8 mouse cellular contexts compared by ENCODE assay signal in the genomic region with DNA sequence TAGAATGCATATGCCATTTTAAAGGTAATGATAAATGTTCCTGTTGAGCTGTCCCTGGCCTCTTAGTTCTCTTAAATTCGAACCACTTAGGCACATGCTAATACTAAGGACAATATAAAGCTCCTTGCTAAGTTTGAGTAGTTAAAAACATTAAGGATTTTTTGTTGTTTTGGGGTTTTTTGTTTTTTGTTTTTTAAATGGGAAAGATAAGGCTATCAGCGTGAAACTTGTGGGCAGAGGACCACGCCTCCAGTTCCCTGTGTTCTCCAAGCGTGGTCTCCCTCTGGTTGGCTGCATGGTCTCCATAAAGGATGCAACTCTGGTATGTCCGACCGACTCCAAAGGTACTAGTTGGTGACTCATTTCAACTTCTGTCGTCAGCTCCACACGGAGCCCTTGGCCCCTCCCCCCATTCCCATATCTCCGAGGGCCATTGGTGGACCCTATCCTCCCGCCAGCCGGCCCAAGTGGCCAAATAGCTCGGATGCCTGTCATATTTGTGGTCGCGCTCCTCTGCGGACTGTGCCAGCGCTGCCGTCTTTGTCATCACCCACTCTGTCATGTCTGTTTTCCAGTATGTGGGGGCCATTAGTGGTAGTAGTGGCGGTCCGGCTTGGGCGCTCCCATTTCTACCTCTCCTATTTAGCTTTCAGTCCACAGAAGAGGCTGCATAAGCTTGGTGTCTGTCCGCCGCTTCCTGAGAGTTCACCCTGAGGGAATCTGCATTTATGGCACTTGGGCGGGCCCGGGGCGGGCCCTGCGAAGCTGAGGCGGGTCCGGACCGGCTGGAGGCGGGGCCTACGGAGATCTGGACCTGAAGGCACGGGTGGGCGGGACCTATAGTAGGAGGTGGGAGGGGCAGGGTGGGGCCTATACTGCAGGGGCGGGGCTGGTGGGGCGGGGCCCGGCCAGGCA.
A peak's percentile ranks its signal among the peaks of the same experiment; 100 is the strongest.
DNase-seq lines count a peak whose midpoint lies in the region; ATAC-seq and TF ChIP-seq lines count a peak whose summit lies in the region.

No protein-coding gene starts in this region.

- H3K9ac ChIP-seq in CH12.LX (ENCODE audit: insufficient read depth, low read depth), result peak overlapping the region; percentile 39
- H3K9ac ChIP-seq in heart, embryonic 13.5 days, result peak overlapping the region; percentile 96
- H3K9ac ChIP-seq in kidney, postnatal 0 days (ENCODE audit: low read depth, low read length), result peak overlapping the region; percentile 48; the same call in 1 of the 2 replicates
- H3K9ac ChIP-seq in liver, embryonic 11.5 days (ENCODE audit: low read depth, low read length), result peak overlapping the region; percentile 55
- peak overlapping the region; percentile 46 for H3K9ac ChIP-seq in stomach, embryonic 16.5 days (ENCODE audit: low read length)

- peak; percentile 96 for DNase-seq in CH12.LX (ENCODE audit: extremely low read depth)
- peak; percentile 95 for DNase-seq in kidney, postnatal 0 days (ENCODE audit: low spot score)
- peak; percentile 87 for DNase-seq in liver, embryonic 11.5 days (ENCODE audit: low spot score)

- TF ChIP-seq RAD21 in CH12.LX (IDR thresholded peaks at IDR 0.05; ENCODE audit: low read depth, low read length), result no peak

- peak overlapping the region; percentile 92 for H3ac ChIP-seq in myocyte (ENCODE audit: control insufficient read depth, insufficient read length)

- peak; percentile 90 for TF ChIP-seq POLR2A in CH12.LX (IDR thresholded peaks at IDR 0.05; ENCODE audit: low read depth, low read length)
- TF ChIP-seq POLR2A in myocyte (IDR thresholded peaks at IDR 0.05; ENCODE audit: insufficient read length, low read depth), result peak; percentile 71

- no peak for TF ChIP-seq CTCF in CH12.LX (conservative IDR thresholded peaks at IDR 0.05 in 1 of 2, IDR thresholded peaks at IDR 0.05 in 1 of 2; ENCODE audit: low read depth in 2 of 2, low read length in 2 of 2)
- TF ChIP-seq CTCF in kidney, postnatal 0 days (IDR thresholded peaks at IDR 0.05; ENCODE audit: low read depth), result no peak

- H3K79me2 ChIP-seq in CH12.LX (replicated peaks; ENCODE audit: control insufficient read depth, extremely low read depth, insufficient read depth, poor library complexity, severe bottlenecking), result peaks cover 15% of the 10 kb centered on the region
- peaks cover 43% of the 10 kb centered on the region for H3K79me2 ChIP-seq in myocyte (ENCODE audit: control insufficient read depth, insufficient read depth)

- H3K4me2 ChIP-seq in CH12.LX (ENCODE audit: insufficient read depth, low read depth, poor library complexity, severe bottlenecking) (peak overlapping the region; percentile 35), myocyte (ENCODE audit: low read depth) (peak overlapping the region; percentile 79)
- H3K4me2 ChIP-seq in heart, embryonic 13.5 days, result peak overlapping the region; percentile 76
- peak overlapping the region; percentile 62 for H3K4me2 ChIP-seq in kidney, postnatal 0 days (ENCODE audit: low read length)
- H3K4me2 ChIP-seq in liver, embryonic 11.5 days, result peak overlapping the region; percentile 83
- peak overlapping the region; percentile 88 for H3K4me2 ChIP-seq in stomach, embryonic 16.5 days (ENCODE audit: low read depth, low read length)

- TF ChIP-seq EP300 in CH12.LX (IDR thresholded peaks at IDR 0.05; ENCODE audit: low read length), result 0 out of 2 replicates have a peak, but pooled peaks have one; percentile 13

- in situ Hi-C loops in CH12.LX (cut with MboI; ENCODE audit: low pct_ligation_motif_present, low pct_unique_long_range_greater_than_20kb, low sequenced_read_pairs), result no loop called here

- peaks cover 7 to 37% of the 10 kb centered on the region in 2 experiments for H3K4me1 ChIP-seq in CH12.LX (ENCODE audit: control insufficient read depth in 1 of 2, insufficient read depth in 2 of 2)
- H3K4me1 ChIP-seq in brown adipose tissue, adult 24 weeks (ENCODE audit: control insufficient read depth, insufficient read depth, insufficient read length, low read length), result peaks cover 2% of the 10 kb centered on the region
- peaks cover 52% of the 10 kb centered on the region for H3K4me1 ChIP-seq in heart, embryonic 13.5 days
- peaks cover 14% of the 10 kb centered on the region for H3K4me1 ChIP-seq in kidney, postnatal 0 days (replicated peaks; ENCODE audit: insufficient read depth, low read length)
- H3K4me1 ChIP-seq in liver, embryonic 11.5 days (replicated peaks; ENCODE audit: control insufficient read depth, insufficient read depth, low read length), result peaks cover 41% of the 10 kb centered on the region
- peaks cover 23% of the 10 kb centered on the region for H3K4me1 ChIP-seq in stomach, embryonic 16.5 days (ENCODE audit: control insufficient read depth, insufficient read depth, low read length)

- WGBS in heart, embryonic 13.5 days, result 2% methylated on average over 33 of the region's 36 CpGs
- WGBS in kidney, postnatal 0 days, result 2% methylated on average over 36 of the region's 36 CpGs
- WGBS in liver, embryonic 11.5 days, result 2% methylated on average over 33 of the region's 36 CpGs
- 2% methylated on average over 36 of the region's 36 CpGs for WGBS in stomach, embryonic 16.5 days

- dilution Hi-C loops in CH12.LX (cut with MboI; ENCODE audit: extremely low pct_ligation_motif_present, extremely low pct_unique_long_range_greater_than_20kb, low sequenced_read_pairs), result no loop called here

- peak overlapping the region; percentile 52 to 81 (median 57) for H3K4me3 ChIP-seq in CH12.LX (replicated peaks in 1 of 3; ENCODE audit: low read depth in 2 of 3, low read length in 2 of 3, poor library complexity in 1 of 3)
- H3K4me3 ChIP-seq in brown adipose tissue, adult 24 weeks (ENCODE audit: insufficient read depth, low read depth, low read length), result peak overlapping the region; percentile 72
- H3K4me3 ChIP-seq in heart, embryonic 13.5 days, result peak overlapping the region; percentile 81
- peak overlapping the region; percentile 76 for H3K4me3 ChIP-seq in kidney, postnatal 0 days (replicated peaks; ENCODE audit: low read depth, low read length)
- H3K4me3 ChIP-seq in liver, embryonic 11.5 days (ENCODE audit: low read depth, low read length), result peak overlapping the region; percentile 82
- peak overlapping the region; percentile 58 for H3K4me3 ChIP-seq in myocyte
- peak overlapping the region; percentile 95 for H3K4me3 ChIP-seq in stomach, embryonic 16.5 days (replicated peaks; ENCODE audit: low read length)

- no peaks in the 10 kb centered on the region for H3K9me3 ChIP-seq in CH12.LX (replicated peaks; ENCODE audit: low read length)
- no peaks in the 10 kb centered on the region for H3K9me3 ChIP-seq in heart, embryonic 13.5 days
- H3K9me3 ChIP-seq in kidney, postnatal 0 days (replicated peaks; ENCODE audit: low read length), result no peaks in the 10 kb centered on the region
- no peaks in the 10 kb centered on the region for H3K9me3 ChIP-seq in liver, embryonic 11.5 days (ENCODE audit: control insufficient read depth, low read length)
- no peaks in the 10 kb centered on the region for H3K9me3 ChIP-seq in stomach, embryonic 16.5 days (replicated peaks; ENCODE audit: control insufficient read depth, low read length)

- H3K27me3 ChIP-seq in CH12.LX (replicated peaks), result no peaks in the 10 kb centered on the region
- no peaks in the 10 kb centered on the region for H3K27me3 ChIP-seq in heart, embryonic 13.5 days (replicated peaks)
- H3K27me3 ChIP-seq in kidney, postnatal 0 days (ENCODE audit: insufficient read depth, low read length), result no peaks in the 10 kb centered on the region
- no peaks in the 10 kb centered on the region for H3K27me3 ChIP-seq in liver, embryonic 11.5 days (replicated peaks; ENCODE audit: control insufficient read depth, insufficient read depth, low read length)
- H3K27me3 ChIP-seq in myocyte (ENCODE audit: control insufficient read depth, insufficient read depth, insufficient read length), result no peaks in the 10 kb centered on the region
- no peaks in the 10 kb centered on the region for H3K27me3 ChIP-seq in stomach, embryonic 16.5 days (ENCODE audit: control insufficient read depth, insufficient read depth, low read length)

- peaks cover 0 to 2% of the 10 kb centered on the region in 2 experiments for H3K36me3 ChIP-seq in CH12.LX (replicated peaks in 1 of 2; ENCODE audit: control insufficient read depth in 1 of 2, insufficient read depth in 1 of 2, low read length in 1 of 2)
- no peaks in the 10 kb centered on the region for H3K36me3 ChIP-seq in heart, embryonic 13.5 days
- no peaks in the 10 kb centered on the region for H3K36me3 ChIP-seq in kidney, postnatal 0 days (ENCODE audit: insufficient read depth, low read length)
- no peaks in the 10 kb centered on the region for H3K36me3 ChIP-seq in liver, embryonic 11.5 days (ENCODE audit: control insufficient read depth, insufficient read depth, low read length)
- H3K36me3 ChIP-seq in myocyte (ENCODE audit: control insufficient read depth, insufficient read depth), result no peaks in the 10 kb centered on the region
- H3K36me3 ChIP-seq in stomach, embryonic 16.5 days (ENCODE audit: control insufficient read depth, insufficient read depth, low read length), result no peaks in the 10 kb centered on the region

- peak overlapping the region; percentile 49 for H3K27ac ChIP-seq in CH12.LX (ENCODE audit: insufficient read depth, low read depth)
- H3K27ac ChIP-seq in brown adipose tissue, adult 24 weeks (replicated peaks; ENCODE audit: low read depth, low read length), result peak overlapping the region; percentile 77
- peak overlapping the region; percentile 100 for H3K27ac ChIP-seq in heart, embryonic 13.5 days (replicated peaks)
- peak overlapping the region; percentile 100 for H3K27ac ChIP-seq in kidney, postnatal 0 days
- H3K27ac ChIP-seq in liver, embryonic 11.5 days (ENCODE audit: low read depth, low read length), result peak overlapping the region; percentile 92
- H3K27ac ChIP-seq in stomach, embryonic 16.5 days (ENCODE audit: low read length), result peak overlapping the region; percentile 100

- ATAC-seq in erythroid progenitor cell, adult 5-6 weeks (replicated peaks; ENCODE audit: low FRiP score, poor library complexity, severe bottlenecking), result peak; percentile 77
- peak; percentile 84 for ATAC-seq in heart, embryonic 13.5 days (ENCODE audit: extremely low read depth, insufficient number of reproducible peaks, low FRiP score, low TSS enrichment)
- peak; percentile 89 for ATAC-seq in kidney, postnatal 0 days (replicated peaks; ENCODE audit: low FRiP score, low read depth)
- peak; percentile 84 for ATAC-seq in liver, embryonic 11.5 days (replicated peaks; ENCODE audit: low FRiP score)
- ATAC-seq in stomach, embryonic 16.5 days (ENCODE audit: insufficient read depth, low FRiP score), result peak; percentile 93

TF ChIP-seq in CH12.LX, 34 proteins besides CTCF, POLR2A, EP300 and RAD21 (continues in another document):
- TF ChIP-seq JUN (IDR thresholded peaks at IDR 0.05; ENCODE audit: insufficient read depth, low read depth, low read length), result no peak
- no peak for TF ChIP-seq E2F4 (IDR thresholded peaks at IDR 0.05; ENCODE audit: insufficient replicate concordance, low read depth, low read length)
- peak; percentile 91 for TF ChIP-seq ZMIZ1 (IDR thresholded peaks at IDR 0.05; ENCODE audit: low read depth, low read length)

TF ChIP-seq in myocyte, 11 proteins besides CTCF, POLR2A, EP300 and RAD21 (continues in another document):
- TF ChIP-seq POLR2AphosphoS2 (IDR thresholded peaks at IDR 0.05; ENCODE audit: insufficient read length, low read depth) (peak; percentile 48), MYOG (IDR thresholded peaks at IDR 0.05; ENCODE audit: control insufficient read depth in 1 of 3, insufficient read depth in 1 of 3, insufficient read length in 2 of 3, low read depth in 2 of 3) (peak in 1 of 3 experiments; percentile 72), TCF3 (IDR thresholded peaks at IDR 0.05; ENCODE audit: insufficient read length, low read depth) (peak; percentile 50)

Comparison
In these comparisons a context has a peak if more than half of its experiments do, and no peak if none do; other contexts are left out.
1. Peak in every context shown above with its lines: DNase-seq, ATAC-seq, H3K4me3 ChIP-seq and H3K27ac ChIP-seq.
2. H3K27ac ChIP-seq: peak in every context shown above with its lines; median percentile 100 in heart, embryonic 13.5 days; 100 in kidney, postnatal 0 days; 100 in stomach, embryonic 16.5 days; 92 in liver, embryonic 11.5 days; 77 in brown adipose tissue, adult 24 weeks; 49 in CH12.LX.
3. H3K4me2 ChIP-seq: peak in every context shown above with its lines; median percentile 88 in stomach, embryonic 16.5 days; 83 in liver, embryonic 11.5 days; 79 in myocyte; 76 in heart, embryonic 13.5 days; 62 in kidney, postnatal 0 days; 35 in CH12.LX.
4. H3K9ac ChIP-seq: peak in every context shown above with its lines; median percentile 96 in heart, embryonic 13.5 days; 55 in liver, embryonic 11.5 days; 48 in kidney, postnatal 0 days; 46 in stomach, embryonic 16.5 days; 39 in CH12.LX.